Mouse (Mus musculus) cortical plate, adult 2 months (tissue): ENCODE data around the gene Rap1gap.

Experiments used
- CTCF ChIP-seq: fragments of 200-500 bp; IDR thresholded peaks from 2 replicates; pipeline ENCODE4 v1.5.1; 2011; ENCODE audit warnings: mild to moderate bottlenecking, control low read depth, low read length; ENCODE audit not compliant: insufficient read depth; ENCODE audit errors: extremely low read depth
- POLR2A ChIP-seq: fragments of 200-500 bp; IDR thresholded peaks from 2 replicates; pipeline ENCODE4 v1.6.1; 2011; ENCODE audit warnings: mild to moderate bottlenecking, low read length, control low read depth; ENCODE audit not compliant: insufficient read depth; ENCODE audit errors: extremely low read depth

DNA sequence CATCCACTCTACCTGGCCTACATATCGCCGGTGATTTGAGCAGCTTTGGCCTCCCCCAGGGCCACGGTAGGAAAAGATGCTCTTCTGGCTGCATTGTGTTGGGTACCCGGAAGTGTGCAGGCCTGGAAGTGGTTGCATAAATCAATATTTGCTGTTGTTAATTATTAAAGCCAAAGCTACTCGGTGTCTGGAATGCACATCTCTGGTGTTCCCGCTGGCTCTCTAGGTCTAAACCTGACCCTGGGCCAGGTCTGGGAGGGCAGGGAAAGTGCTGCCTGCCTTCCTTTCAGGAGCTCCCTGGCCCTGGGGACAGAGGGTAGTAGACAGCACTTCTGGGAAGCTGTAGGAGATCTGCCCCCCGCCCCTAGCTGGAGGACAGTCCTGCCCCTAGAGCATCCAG lies 42.0 kb downstream of the Rap1gap start:
- TF ChIP-seq POLR2A = no peak
- no peak for TF ChIP-seq CTCF
